Mouse (Mus musculus): ENCODE results near the gene Cntn5.
"Not testable (repeated sequence)": the region's sequence is repeated elsewhere in the genome, so short reads cannot be mapped to it uniquely, and the experiment has no call there.

Gene Cntn5

GRCm38 (mm10) chr9:10657144-10657748 lies 247.3 kb downstream of the Cntn5 start:
- no peak for DNase-seq (ENCODE audit: low spot score)

DNA sequence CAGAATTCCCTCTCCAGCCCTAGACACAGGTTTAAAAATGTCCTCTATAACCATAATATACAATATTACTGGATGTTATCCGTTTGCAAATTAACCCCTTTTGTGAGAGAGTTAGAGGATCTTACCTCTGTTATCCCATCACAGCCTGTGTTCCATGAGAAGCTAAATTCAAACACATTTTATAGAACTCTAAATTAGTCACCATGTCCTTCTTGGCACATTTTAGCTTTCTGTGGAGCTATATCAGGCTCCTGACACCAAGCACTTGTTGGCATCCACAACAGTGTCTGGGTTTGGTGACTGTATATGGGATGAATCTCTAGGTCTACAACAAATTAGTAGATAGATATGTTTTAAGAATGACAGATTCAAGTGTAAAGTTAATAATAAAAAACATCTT lies 253.9 kb downstream of the Cntn5 start:
- DNase-seq (ENCODE audit: low spot score): no peak

- DNase-seq (ENCODE audit: low spot score): no peak
Measured at GRCm38 (mm10) chr9:10645951-10646350, 258.6 kb downstream of the Cntn5 start.

GRCm38 (mm10) chr9:10645045-10645830 lies 259.3 kb downstream of the Cntn5 start:
- no peak for DNase-seq (ENCODE audit: low spot score)

DNA sequence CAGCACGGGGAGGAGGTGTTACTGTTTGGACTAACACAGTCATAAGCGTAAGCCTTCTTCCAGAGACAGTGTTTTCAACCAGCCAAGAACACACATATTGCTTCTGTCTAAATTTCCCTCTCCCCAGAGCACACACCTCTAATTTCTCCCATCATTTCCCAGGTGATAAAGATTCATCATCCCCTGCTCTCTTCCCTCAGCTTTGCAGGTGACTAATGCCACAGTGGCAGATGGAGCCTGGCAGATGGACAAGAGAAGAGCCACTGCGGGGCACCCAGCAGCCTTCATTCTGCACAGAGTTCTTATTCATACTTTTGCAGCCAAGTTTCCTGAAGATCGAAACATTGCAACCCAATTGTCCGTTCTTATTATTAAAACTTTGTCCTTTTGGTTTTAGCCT lies 286.5 kb downstream of the Cntn5 start:
- no peak for DNase-seq (ENCODE audit: low spot score)

DNA sequence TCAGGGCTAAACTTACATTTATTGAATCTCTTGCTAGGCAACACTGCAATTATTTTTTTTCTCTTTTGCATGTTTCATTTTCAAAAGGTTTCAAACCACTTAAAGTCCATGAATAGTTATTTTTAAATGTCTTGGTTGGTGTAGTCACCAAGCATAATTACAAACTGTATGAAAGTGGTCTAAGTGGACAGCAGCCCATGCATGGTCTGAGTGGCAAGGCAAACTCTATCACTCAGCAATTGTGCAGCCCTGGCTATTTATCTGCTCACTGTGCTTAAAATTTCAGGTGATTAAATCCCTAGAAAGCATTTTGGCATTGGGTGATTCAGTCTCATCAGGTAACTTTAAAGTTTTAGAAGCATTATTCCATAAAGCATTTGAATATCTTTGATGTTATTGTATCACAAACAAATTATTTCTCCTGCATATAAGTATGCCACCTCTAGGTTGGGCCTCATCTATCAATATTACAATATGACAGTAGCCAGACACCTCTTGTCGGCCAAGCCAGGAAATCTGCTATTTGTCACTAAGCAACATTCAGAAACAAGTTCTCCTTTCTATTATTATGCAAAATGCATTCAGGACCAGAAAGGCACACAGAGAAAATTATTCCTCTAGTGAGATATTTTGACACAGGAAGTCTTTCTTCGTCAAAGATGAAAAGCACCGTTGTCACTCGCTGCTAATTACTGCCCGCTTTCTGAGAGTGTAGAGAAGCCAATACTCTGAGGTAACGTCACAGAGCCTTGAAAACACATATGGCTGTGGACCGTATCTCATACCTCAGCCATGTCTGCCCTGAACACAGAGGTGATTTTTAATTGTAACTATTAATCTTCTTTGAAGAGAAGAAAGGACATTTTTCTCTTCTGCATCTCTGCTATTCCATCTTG lies 329.0 kb downstream of the Cntn5 start:
- no peak for DNase-seq (ENCODE audit: low spot score)

GRCm38 (mm10) chr9:10569830-10570229 lies 334.7 kb downstream of the Cntn5 start:
- no peak for DNase-seq (ENCODE audit: low spot score)

- DNase-seq (ENCODE audit: low spot score): not testable (repeated sequence)
Measured at GRCm38 (mm10) chr9:10540877-10541276, 363.7 kb downstream of the Cntn5 start.

DNA sequence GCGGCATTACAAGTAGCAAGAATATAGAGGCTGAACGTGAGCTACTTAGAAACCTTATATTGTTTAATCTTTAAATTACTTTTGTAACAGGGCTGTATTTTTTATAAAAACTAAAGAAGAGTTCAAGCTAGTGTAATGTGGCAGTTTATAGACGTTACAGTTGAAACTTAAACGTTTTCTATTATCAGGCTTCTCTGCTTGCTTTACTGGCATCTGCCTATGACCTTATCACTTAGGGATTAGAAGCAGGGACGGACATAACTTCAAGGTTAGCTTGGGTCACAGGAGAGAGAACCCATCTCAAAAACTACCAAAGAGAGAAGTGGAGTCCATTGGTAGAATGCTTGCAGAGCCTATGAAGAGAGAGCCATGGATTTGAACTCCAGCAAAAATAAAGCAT lies 372.3 kb downstream of the Cntn5 start:
- DNase-seq (ENCODE audit: low spot score): no peak

GRCm38 (mm10) chr9:10531087-10531486 lies 373.5 kb downstream of the Cntn5 start:
- DNase-seq (ENCODE audit: low spot score): no peak

DNA sequence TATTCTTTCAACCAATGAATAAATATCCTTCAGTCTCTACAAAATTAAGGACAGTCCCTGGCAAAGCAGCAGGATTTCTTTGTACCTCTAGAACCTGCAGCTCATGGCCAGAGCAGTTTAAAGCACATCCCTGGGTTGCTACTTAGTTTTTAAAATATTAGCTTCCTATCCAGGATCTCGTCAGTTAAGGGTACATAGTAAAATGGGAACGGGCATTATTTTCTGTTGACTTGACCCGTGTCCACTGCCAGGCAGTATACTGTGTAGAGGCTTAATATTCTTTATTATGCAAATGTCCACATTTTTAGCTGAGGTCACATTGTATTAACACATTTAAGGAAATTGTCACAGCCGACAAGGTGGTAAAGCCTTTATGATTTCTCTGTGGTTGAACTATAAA lies 375.0 kb downstream of the Cntn5 start:
- DNase-seq (ENCODE audit: low spot score): no peak

- DNase-seq (ENCODE audit: low spot score): no peak
Measured at GRCm38 (mm10) chr9:10529113-10529512, 375.5 kb downstream of the Cntn5 start.

GRCm38 (mm10) chr9:10528692-10529091 lies 375.9 kb downstream of the Cntn5 start:
- DNase-seq (ENCODE audit: low spot score): no peak

DNA sequence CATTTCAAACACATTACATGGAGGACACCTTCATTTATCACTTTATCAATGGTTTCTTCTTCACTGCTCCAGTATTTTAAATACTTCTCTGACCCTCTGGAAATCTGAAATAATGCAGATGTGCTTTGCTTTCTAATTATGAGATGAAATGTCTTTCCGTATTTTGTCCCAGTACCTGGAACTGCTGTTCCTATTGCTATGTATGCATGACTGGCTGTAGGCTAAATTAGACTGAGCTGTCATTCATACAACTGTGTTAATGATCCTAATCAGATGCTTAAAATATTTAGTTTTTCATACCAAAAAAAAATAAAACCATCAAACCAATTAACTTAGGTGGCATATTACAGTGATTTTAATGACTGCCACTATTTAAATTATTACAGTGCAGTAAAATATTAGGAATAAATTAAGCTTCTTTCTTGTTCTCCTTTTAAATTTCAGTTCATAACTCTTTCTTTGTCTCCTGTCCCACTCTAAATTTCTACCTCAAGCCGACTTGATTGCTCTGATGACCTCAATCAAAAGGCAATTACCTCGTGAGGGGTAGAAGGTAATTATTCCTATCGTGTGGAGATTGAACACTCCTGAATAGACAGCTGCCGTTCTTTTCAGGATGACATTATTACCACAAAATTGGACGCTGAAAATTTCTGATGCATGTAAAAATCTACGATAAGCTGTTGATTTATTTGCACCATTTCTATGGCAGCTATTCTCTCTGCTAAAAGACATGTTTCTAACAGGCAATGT lies 378.5 kb downstream of the Cntn5 start:
- no peak for DNase-seq (ENCODE audit: low spot score)

DNA sequence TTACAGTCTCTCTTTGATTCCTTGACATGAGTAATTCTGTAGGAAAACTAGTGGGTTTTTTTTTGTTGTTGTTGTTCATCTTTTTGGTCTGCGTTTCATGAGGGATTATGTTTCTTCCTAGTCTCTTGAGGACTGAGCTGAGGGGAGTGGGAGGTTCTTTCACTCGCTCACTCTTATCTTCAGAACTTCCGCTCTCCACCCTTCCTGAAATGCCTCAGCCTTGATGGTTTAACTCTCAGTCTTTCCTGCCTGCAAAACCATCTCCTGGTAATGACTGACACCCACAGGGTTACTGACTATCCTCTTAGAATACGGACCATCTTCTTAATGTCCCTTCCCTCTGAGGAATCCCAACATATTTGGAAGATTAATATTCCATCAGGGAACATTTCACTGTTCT lies 382.0 kb downstream of the Cntn5 start:
- no peak for DNase-seq (ENCODE audit: low spot score)

DNA sequence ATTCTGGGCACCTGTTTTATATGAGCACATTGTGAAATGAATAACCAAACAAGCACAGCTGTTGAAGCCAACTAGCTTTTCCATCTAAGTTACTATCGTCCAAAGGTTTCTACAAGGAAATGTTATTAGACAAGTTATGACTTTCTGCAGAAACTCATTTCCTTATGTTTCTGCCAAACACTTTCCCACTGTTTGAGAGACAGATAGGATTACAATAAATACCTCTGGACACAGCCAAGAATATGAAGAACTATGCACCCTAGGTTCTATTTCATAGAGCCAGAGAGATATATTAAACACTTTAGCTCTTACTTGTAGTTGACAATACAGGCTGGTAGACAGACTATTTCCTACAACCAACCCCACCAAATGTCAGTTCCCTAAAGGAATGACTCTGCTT lies 383.5 kb downstream of the Cntn5 start:
- no peak for DNase-seq (ENCODE audit: low spot score)

DNA sequence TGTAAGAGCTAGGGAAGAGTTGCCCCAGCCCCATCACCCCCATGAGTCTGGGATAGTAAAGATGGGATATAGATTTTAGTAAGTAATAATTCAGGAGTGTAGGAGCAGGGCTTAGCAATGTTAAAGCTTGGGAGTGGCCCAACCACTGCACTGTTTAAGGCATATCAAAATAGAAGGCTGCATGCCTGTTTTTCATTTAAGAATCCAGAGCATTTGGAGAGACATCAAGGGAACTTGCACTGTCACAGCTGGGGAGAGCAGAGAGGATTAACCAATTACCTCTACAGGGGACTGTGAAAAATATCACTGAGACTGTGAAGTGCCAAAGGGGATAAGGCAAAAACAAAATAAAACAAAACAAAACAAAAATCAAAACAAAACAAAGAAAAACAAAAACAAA lies 412.3 kb downstream of the Cntn5 start:
- no peak for DNase-seq (ENCODE audit: low spot score)

- no peak for DNase-seq (ENCODE audit: low spot score)
Measured at GRCm38 (mm10) chr9:10471484-10472125, 433.0 kb downstream of the Cntn5 start.

DNA sequence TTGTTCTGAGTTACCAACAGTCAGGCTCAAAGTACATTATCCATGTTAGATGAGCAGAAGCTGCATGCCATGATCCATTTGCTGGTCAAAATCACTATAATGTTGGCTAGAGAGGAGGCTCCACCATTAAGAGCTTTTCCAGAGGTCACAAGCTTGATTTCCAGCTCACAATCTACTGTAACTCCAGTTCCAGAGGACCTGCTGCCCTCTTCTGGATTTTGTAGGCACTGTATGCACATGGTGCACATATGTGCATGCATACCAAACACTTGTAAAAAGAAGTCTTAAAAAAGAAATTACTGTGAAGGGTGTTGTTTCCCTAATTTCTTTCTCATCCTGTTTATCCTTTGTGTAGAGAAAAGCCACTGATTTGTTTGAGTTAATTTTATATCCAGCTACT lies 439.8 kb downstream of the Cntn5 start:
- DNase-seq (ENCODE audit: low spot score): no peak

- DNase-seq (ENCODE audit: low spot score): no peak
Measured at GRCm38 (mm10) chr9:10457900-10458299, 446.7 kb downstream of the Cntn5 start.

DNA sequence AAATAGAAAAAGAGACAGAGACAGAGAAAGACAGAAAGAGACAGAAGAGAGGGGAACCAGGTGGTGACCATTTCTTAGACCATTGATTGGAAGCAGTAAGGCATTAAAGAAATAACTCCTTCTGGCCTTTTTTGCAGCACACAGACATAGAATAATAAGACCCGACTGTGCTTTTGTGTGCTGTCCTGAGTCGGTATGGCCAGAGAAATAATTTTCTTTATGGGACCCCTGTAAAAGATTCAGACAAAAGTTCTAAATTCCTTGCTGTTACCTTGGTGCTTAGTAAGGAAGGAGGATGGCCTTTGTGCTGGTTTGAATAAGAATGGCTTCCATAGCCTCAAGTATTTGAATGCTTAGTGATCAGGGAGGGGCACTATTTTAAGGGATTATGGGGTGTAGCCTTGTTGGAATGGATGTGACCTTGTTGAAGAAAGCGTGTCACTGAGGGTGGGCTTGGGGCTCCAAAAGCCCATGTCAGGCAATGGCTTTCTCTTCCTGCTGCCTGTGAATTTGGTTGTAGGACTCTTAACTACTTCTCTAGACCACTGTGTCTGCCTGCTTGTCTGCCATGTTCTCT lies 455.5 kb downstream of the Cntn5 start:
- no peak for DNase-seq (ENCODE audit: low spot score)
